Mouse (Mus musculus) naive thymus-derived CD4-positive, alpha-beta T cell, adult 5 months (primary cell): Measurements from ENCODE around the gene Otop2. TPM values are rescaled to one million over a fixed set of nuclear protein-coding genes. Genes with fewer than 3 reads are reported as not detected.

Source experiments
- polyA plus RNA-seq: library from polyadenylated mRNA; unstranded; fragments of 100-300 nt; shearing (Covaris generic); gene quantifications from one replicate; pipeline ENCODE4 v1.2.1, GENCODE M21; 2017

The Otop2 gene
- not detected for polyA plus RNA-seq

GRCm38 (mm10) chr11:115306863-115307262 is at the start of gene Otop2:
Gene Otop2, plus strand, starts transcription at chr11:115307163.

GRCm38 (mm10) chr11:115267061-115267883 is 39.7 kb upstream of the Otop2 start, which contains the start of gene Grin2c:
Gene Grin2c, minus strand, starts transcription at chr11:115267243.

GRCm38 (mm10) chr11:115276780-115277603 is 30.0 kb upstream of the Otop2 start, which contains the start of gene Fdxr:
Gene Fdxr, minus strand, starts transcription at chr11:115277050.

GRCm38 (mm10) chr11:115297214-115297826 is 9.6 kb upstream of the Otop2 start, which contains the start of gene Fads6:
Gene Fads6, minus strand, starts transcription at chr11:115297663.

GRCm38 (mm10) chr11:115321906-115322693 is 15.1 kb downstream of the Otop2 start, which contains the start of gene Ush1g:
Gene Ush1g, minus strand, starts transcription at chr11:115322041.

GRCm38 (mm10) chr11:115334531-115334930 is 27.6 kb downstream of the Otop2 start, which contains the start of gene Otop3:
Gene Otop3, plus strand, starts transcription at chr11:115334731.

GRCm38 (mm10) chr11:115367395-115367944 is 60.5 kb downstream of the Otop2 start, which contains the start of gene Hid1:
Gene Hid1, minus strand, starts transcription at chr11:115367756.

Other genes with a start within 250 kb of the Otop2 start
- gene Cd300e, start 245.0 kb upstream of the Otop2 start, polyA plus RNA-seq, result not detected
- 45.1 TPM for gene Rab37, start 215.7 kb upstream of the Otop2 start, polyA plus RNA-seq
- 0.29 TPM for gene Cd300lf, start 173.2 kb upstream of the Otop2 start, polyA plus RNA-seq
- 167 TPM for gene Slc9a3r1, start 143.8 kb upstream of the Otop2 start, polyA plus RNA-seq
- 11.7 TPM for gene Tmem104, start 119.7 kb upstream of the Otop2 start, polyA plus RNA-seq
- 9.5 TPM for gene Nat9, start 119.3 kb upstream of the Otop2 start, polyA plus RNA-seq
- not detected for gene Grin2c, start 39.9 kb upstream of the Otop2 start, polyA plus RNA-seq
- 16.2 TPM for gene Fdxr, start 30.1 kb upstream of the Otop2 start, polyA plus RNA-seq
- 0.27 TPM for gene Fads6, start 9.5 kb upstream of the Otop2 start, polyA plus RNA-seq
- gene Ush1g, start 14.9 kb downstream of the Otop2 start, polyA plus RNA-seq, result not detected
- not detected for gene Otop3, start 27.6 kb downstream of the Otop2 start, polyA plus RNA-seq
- 60.2 TPM for gene Hid1, start 60.6 kb downstream of the Otop2 start, polyA plus RNA-seq
- gene Cdr2l, start 74.8 kb downstream of the Otop2 start, polyA plus RNA-seq, result 0.55 TPM
- 102 TPM for gene Mrpl58, start 96.6 kb downstream of the Otop2 start, polyA plus RNA-seq
- 486 TPM for gene Atp5h, start 112.8 kb downstream of the Otop2 start, polyA plus RNA-seq
- 106 TPM for gene Kctd2, start 113.0 kb downstream of the Otop2 start, polyA plus RNA-seq
- gene Trim80, start 133.4 kb downstream of the Otop2 start, polyA plus RNA-seq, result not detected
- gene Slc16a5, start 155.3 kb downstream of the Otop2 start, polyA plus RNA-seq, result 14.1 TPM
- gene Armc7, start 168.5 kb downstream of the Otop2 start, polyA plus RNA-seq, result 65.1 TPM
- 244 TPM for gene Nt5c, start 184.7 kb downstream of the Otop2 start, polyA plus RNA-seq
- gene Jpt1, start 207.2 kb downstream of the Otop2 start, polyA plus RNA-seq, result 310 TPM
- 541 TPM for gene Sumo2, start 229.1 kb downstream of the Otop2 start, polyA plus RNA-seq